Mouse (Mus musculus): ENCODE results near the gene Macrod2. TPM values are rescaled to one million over a fixed set of nuclear protein-coding genes. Genes with fewer than 3 reads are reported as not detected.
A peak's percentile ranks its signal among the peaks of the same experiment; 100 is the strongest.

Gene Macrod2
- polyA plus RNA-seq, 1 experiment from 2014 or later, result 34.2 TPM

GRCm38 (mm10) chr2:142254566-142254965 is 1859.5 kb downstream of the Macrod2 start:
- Histone ChIP-seq H3K36me3 (replicated peaks) (no peaks in the 10 kb centered on the region), H3K4me1 (peaks cover 11% of the 10 kb centered on the region), H3K27me3 (ENCODE audit: poor library complexity, severe bottlenecking) (peaks cover 35% of the 10 kb centered on the region), H3K9me3 (no peaks in the 10 kb centered on the region), H3K27ac (0 out of 2 replicates have a peak overlapping the region, but pooled peaks have one; percentile 8), H3K4me3 (no peak overlapping the region)
- 93% methylated on average over 6 of the region's 6 CpGs for WGBS
- DNase-seq (ENCODE audit: extremely low spot score, low spot score), result no peak

DNA sequence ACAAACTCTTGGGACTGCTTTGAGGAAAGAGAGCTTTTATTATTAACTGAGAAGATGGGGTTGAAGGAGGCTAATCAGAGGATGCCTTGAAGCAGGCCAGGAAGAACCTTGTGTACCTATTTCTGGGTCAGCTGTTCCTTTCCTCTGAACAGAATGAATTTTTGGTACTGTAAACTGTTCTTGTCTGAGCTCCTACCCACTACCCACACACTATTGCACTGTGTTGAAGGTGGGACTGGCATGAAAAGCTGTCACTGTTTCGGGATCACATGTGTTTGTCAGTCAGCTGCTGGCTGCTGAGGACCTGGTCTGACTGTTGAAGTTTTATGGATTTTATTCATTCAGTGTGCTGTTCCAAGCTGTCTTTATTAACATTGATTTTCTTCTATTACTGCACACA is 1862.4 kb downstream of the Macrod2 start:
- no peak for DNase-seq (ENCODE audit: extremely low spot score, low spot score)
- Histone ChIP-seq H3K27me3 (ENCODE audit: poor library complexity, severe bottlenecking) (peaks cover 25% of the 10 kb centered on the region), H3K4me3 (no peak overlapping the region), H3K9me3 (no peaks in the 10 kb centered on the region), H3K4me1 (peaks cover 9% of the 10 kb centered on the region), H3K36me3 (replicated peaks) (no peaks in the 10 kb centered on the region), H3K27ac (no peak overlapping the region)
- 97% methylated on average over 1 of the region's 1 CpGs for WGBS

- no peaks in the 10 kb centered on the region for H3K9me3 ChIP-seq
- no peaks in the 10 kb centered on the region for H3K27me3 ChIP-seq (ENCODE audit: poor library complexity, severe bottlenecking)
- H3K4me3 ChIP-seq, result no peak overlapping the region
- H3K27ac ChIP-seq, result no peak overlapping the region
- WGBS, result 92% methylated on average over 6 of the region's 6 CpGs
- no peaks in the 10 kb centered on the region for H3K36me3 ChIP-seq (replicated peaks)
- no peak for DNase-seq (ENCODE audit: extremely low spot score, low spot score)
- H3K4me1 ChIP-seq, result peaks cover 4% of the 10 kb centered on the region
Measured at GRCm38 (mm10) chr2:142261046-142261445, 1865.9 kb downstream of the Macrod2 start.

- H3K27ac ChIP-seq, result no peak overlapping the region
- no peaks in the 10 kb centered on the region for H3K27me3 ChIP-seq (ENCODE audit: poor library complexity, severe bottlenecking)
- no peak for DNase-seq (ENCODE audit: extremely low spot score, low spot score)
- no peaks in the 10 kb centered on the region for H3K36me3 ChIP-seq (replicated peaks)
- H3K4me1 ChIP-seq, result peaks cover 4% of the 10 kb centered on the region
- 90% methylated on average over 2 of the region's 2 CpGs for WGBS
- no peaks in the 10 kb centered on the region for H3K9me3 ChIP-seq
- no peak overlapping the region for H3K4me3 ChIP-seq
Measured at GRCm38 (mm10) chr2:142264697-142265096, 1869.6 kb downstream of the Macrod2 start.

DNA sequence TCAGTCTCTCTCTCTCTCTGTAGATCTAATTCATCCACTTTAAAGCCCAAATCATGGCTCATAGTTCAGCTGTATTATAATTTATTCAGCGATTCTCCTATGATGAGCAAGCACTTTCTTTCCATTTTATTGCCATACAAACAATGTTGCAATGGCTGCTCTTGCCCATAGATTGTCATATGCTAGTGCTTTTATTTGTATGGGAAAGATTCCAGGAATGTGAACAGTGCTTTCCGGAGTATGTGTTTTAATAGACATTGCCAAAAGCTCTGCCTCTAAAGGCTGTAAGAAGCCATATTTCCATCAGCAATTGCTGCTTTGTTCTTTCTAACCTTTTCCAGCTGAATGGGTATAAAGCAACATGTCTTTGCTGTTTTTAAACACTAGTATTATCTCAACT is 1872.7 kb downstream of the Macrod2 start:
- Histone ChIP-seq H3K36me3 (replicated peaks) (no peaks in the 10 kb centered on the region), H3K4me3 (no peak overlapping the region), H3K27me3 (ENCODE audit: poor library complexity, severe bottlenecking) (no peaks in the 10 kb centered on the region), H3K9me3 (no peaks in the 10 kb centered on the region), H3K4me1 (no peaks in the 10 kb centered on the region), H3K27ac (no peak overlapping the region)
- 95% methylated on average over 2 of the region's 2 CpGs for WGBS
- DNase-seq (ENCODE audit: extremely low spot score, low spot score), result no peak

GRCm38 (mm10) chr2:142286761-142287160 is 1891.7 kb downstream of the Macrod2 start:
- 56% methylated on average over 1 of the region's 1 CpGs for WGBS

DNA sequence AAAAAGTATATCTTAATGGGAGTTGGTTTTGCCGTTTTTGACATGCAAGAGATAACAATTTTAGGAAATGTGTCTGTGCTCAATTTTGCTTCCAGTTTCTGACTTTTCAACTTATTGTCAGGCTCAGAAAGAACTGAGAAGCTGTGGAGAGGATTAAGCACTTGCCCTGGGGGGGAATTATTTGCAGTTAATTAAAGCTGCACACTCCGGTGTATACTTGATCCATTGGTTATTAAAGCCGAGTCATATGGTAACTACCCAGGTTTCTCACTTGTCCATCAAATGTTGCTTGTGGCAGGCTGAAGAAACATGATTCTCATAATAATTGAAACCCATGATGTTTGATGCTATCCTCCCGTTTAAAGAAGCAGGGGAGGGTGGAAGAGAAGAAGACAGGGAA is 1899.7 kb downstream of the Macrod2 start:
- 46% methylated on average over 4 of the region's 4 CpGs for WGBS
- Histone ChIP-seq H3K4me1 (peaks cover 7% of the 10 kb centered on the region), H3K9me3 (no peaks in the 10 kb centered on the region), H3K27ac (no peak overlapping the region), H3K4me3 (no peak overlapping the region), H3K36me3 (replicated peaks) (no peaks in the 10 kb centered on the region), H3K27me3 (ENCODE audit: poor library complexity, severe bottlenecking) (no peaks in the 10 kb centered on the region)
- DNase-seq (ENCODE audit: extremely low spot score, low spot score), result no peak

More at GRCm38 (mm10) chr2:142286761-142287160, 1891.7 kb downstream of the Macrod2 start:
- no peaks in the 10 kb centered on the region for H3K9me3 ChIP-seq
- no peak overlapping the region for H3K27ac ChIP-seq
- H3K4me3 ChIP-seq, result no peak overlapping the region
- H3K27me3 ChIP-seq (ENCODE audit: poor library complexity, severe bottlenecking), result no peaks in the 10 kb centered on the region
- no peak for DNase-seq (ENCODE audit: extremely low spot score, low spot score)
- H3K36me3 ChIP-seq (replicated peaks), result no peaks in the 10 kb centered on the region
- no peaks in the 10 kb centered on the region for H3K4me1 ChIP-seq

DNA sequence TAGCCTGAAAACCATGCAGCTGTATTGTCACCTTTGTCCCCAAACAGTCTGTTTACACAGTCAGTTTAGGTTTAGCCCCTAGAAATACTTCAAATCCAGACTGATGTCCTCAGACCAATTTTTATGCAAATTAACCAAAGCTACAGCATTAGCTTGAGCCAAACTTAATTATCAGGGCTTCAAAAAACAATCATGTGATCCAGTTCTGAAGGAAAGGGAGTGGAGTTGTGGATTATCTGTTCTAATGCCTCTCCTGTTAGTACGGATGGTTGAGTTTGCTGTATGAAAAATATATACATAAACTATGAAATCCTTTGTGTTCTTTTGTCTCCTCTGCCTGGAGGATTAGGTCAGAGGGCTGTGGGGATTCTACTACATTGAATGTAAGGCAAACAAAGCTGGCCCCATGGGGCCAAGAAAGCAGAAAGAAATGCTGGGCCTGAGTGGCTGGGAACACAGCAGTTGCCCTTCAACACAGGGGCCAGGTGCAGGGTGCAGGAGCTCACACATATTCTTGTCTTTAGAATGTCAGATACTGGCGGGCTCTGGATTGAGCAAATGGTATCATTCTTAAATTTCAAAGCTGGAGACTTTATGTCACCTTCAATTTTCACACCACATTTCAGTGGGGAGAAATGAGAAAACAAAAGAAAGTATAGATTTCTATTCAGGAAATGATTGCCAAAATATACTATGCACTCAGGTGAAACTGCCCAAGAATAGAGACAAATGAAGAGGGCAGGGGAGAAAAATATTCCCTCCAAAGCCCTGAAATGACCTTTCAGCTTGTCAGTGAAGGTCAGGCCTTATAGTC is 1908.2 kb downstream of the Macrod2 start:
- H3K36me3 ChIP-seq (replicated peaks), result peaks cover 5% of the 10 kb centered on the region; the same call in 1 of the 2 replicates
- H3K27me3 ChIP-seq (ENCODE audit: poor library complexity, severe bottlenecking), result no peaks in the 10 kb centered on the region
- H3K4me3 ChIP-seq, result no peak overlapping the region
- DNase-seq (ENCODE audit: extremely low spot score, low spot score), result peak; percentile 75
- H3K27ac ChIP-seq, result peak overlapping the region; percentile 83
- WGBS, result 9% methylated on average over 2 of the region's 2 CpGs
- H3K9me3 ChIP-seq, result peaks cover 7% of the 10 kb centered on the region
- peaks cover 20% of the 10 kb centered on the region for H3K4me1 ChIP-seq

- DNase-seq (ENCODE audit: extremely low spot score, low spot score), result peak; percentile 54
- peaks cover 20% of the 10 kb centered on the region for H3K4me1 ChIP-seq
Measured at GRCm38 (mm10) chr2:142303912-142304182, 1908.7 kb downstream of the Macrod2 start.

GRCm38 (mm10) chr2:142323158-142323557 is 1928.0 kb downstream of the Macrod2 start:
- DNase-seq (ENCODE audit: extremely low spot score, low spot score), result no peak
- Histone ChIP-seq H3K4me3 (no peak overlapping the region), H3K9me3 (no peaks in the 10 kb centered on the region), H3K36me3 (replicated peaks) (no peaks in the 10 kb centered on the region), H3K4me1 (no peaks in the 10 kb centered on the region), H3K27me3 (ENCODE audit: poor library complexity, severe bottlenecking) (peaks cover 32% of the 10 kb centered on the region), H3K27ac (no peak overlapping the region)
- WGBS, result 92% methylated on average over 3 of the region's 3 CpGs

More at GRCm38 (mm10) chr2:142303912-142304182, 1908.7 kb downstream of the Macrod2 start:
- Histone ChIP-seq H3K36me3 (replicated peaks) (peaks cover 5% of the 10 kb centered on the region; the same call in 1 of the 2 replicates), H3K27me3 (ENCODE audit: poor library complexity, severe bottlenecking) (no peaks in the 10 kb centered on the region), H3K4me3 (no peak overlapping the region), H3K27ac (peak overlapping the region; percentile 83), H3K9me3 (peaks cover 7% of the 10 kb centered on the region)
- 46% methylated on average over 2 of the region's 2 CpGs for WGBS

DNA sequence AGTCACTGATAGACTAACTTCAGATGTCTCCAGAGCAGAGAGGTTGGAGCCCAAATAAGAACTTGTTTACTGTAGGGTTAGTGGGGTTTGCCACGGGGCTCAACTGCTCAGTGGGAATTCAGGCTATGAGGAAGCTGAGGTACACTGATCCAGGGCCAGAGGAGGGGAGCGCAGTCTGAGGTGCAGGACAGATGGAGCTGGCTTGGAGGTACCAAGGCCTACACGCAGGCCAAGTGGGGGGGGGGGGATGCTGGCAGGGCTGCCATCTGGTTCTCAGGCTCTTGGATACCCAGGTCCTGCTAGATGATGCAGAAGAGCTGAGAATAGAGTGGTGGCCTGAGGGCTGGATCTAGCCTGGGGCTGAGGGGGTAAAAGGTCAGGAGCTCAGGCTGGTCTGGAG is 1931.6 kb downstream of the Macrod2 start:
- WGBS, result 90% methylated on average over 3 of the region's 3 CpGs
- Histone ChIP-seq H3K4me3 (no peak overlapping the region), H3K27me3 (ENCODE audit: poor library complexity, severe bottlenecking) (peaks cover 68% of the 10 kb centered on the region), H3K27ac (no peak overlapping the region), H3K4me1 (no peaks in the 10 kb centered on the region), H3K9me3 (no peaks in the 10 kb centered on the region), H3K36me3 (replicated peaks) (no peaks in the 10 kb centered on the region)
- DNase-seq (ENCODE audit: extremely low spot score, low spot score), result no peak

DNA sequence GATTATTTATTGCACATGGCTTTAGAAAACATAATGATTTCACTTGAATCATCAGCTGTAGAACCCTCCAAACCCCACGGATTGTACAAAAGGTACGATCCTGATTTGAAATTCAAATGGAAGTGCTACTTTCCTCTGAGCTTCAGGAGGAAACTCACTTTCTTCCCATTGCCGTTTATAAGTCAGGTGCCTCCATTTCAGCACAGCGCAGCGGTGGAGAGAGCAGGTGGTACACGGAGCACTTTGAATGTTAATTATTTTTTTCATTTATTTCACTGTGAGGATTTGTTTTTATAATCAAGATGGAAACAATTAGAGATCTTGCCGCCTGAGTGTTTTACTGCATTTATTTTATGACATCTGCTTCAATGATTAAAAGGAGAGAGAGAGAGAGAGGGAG is 1934.7 kb downstream of the Macrod2 start:
- H3K36me3 ChIP-seq (replicated peaks), result no peaks in the 10 kb centered on the region
- peaks cover 20% of the 10 kb centered on the region for H3K4me1 ChIP-seq
- no peak overlapping the region for H3K27ac ChIP-seq
- H3K27me3 ChIP-seq (ENCODE audit: poor library complexity, severe bottlenecking), result peaks cover 78% of the 10 kb centered on the region
- 81% methylated on average over 7 of the region's 7 CpGs for WGBS
- DNase-seq (ENCODE audit: extremely low spot score, low spot score), result no peak
- H3K4me3 ChIP-seq, result no peak overlapping the region
- no peaks in the 10 kb centered on the region for H3K9me3 ChIP-seq

- peak overlapping the region; percentile 31; the same call in 1 of the 2 replicates for H3K4me3 ChIP-seq
- WGBS, result 3% methylated on average over 7 of the region's 7 CpGs
- H3K36me3 ChIP-seq (replicated peaks), result no peaks in the 10 kb centered on the region
- H3K27ac ChIP-seq, result peak overlapping the region; percentile 78
- H3K9me3 ChIP-seq, result no peaks in the 10 kb centered on the region
- peak; percentile 81 for DNase-seq (ENCODE audit: extremely low spot score, low spot score)
- H3K4me1 ChIP-seq, result peaks cover 43% of the 10 kb centered on the region
- peaks cover 84% of the 10 kb centered on the region for H3K27me3 ChIP-seq (ENCODE audit: poor library complexity, severe bottlenecking)
Measured at GRCm38 (mm10) chr2:142334441-142335102, 1939.5 kb downstream of the Macrod2 start.
